Mouse (Mus musculus): ENCODE measurements around the gene Olfr1301. TPM values are rescaled to one million over a fixed set of nuclear protein-coding genes. Genes with fewer than 3 reads are reported as not detected.

The Olfr1301 gene
- not detected in 2 replicates for polyA plus RNA-seq (2015; fragmentation: Nextera tagmentation; extraction: Ambion mirVana)

- no peak for ATAC-seq
- no peaks in the 10 kb centered on the region for H3K4me1 ChIP-seq (replicated peaks)
- 83% methylated on average over 3 of the region's 3 CpGs for WGBS
- no peak within 1 kb of the TSS for H3K9ac ChIP-seq (replicated peaks)
- no peak within 1 kb of the TSS for H3K4me2 ChIP-seq (replicated peaks)
- no peaks in the 10 kb centered on the region for H3K27me3 ChIP-seq
- no peaks in the 10 kb centered on the region for H3K36me3 ChIP-seq
- no peak within 1 kb of the TSS for H3K4me3 ChIP-seq (replicated peaks)
- H3K27ac ChIP-seq: no peak within 1 kb of the TSS
- H3K9me3 ChIP-seq: no peaks in the 10 kb centered on the region
Measured at GRCm38 (mm10) chr2:111750706-111751105, at the start of gene Olfr1301. TSS of gene Olfr1301 (plus strand) at chr2:111751006.

- no peaks in the 10 kb centered on the region for H3K36me3 ChIP-seq
- no peaks in the 10 kb centered on the region for H3K27me3 ChIP-seq
- no peaks in the 10 kb centered on the region for H3K4me1 ChIP-seq (replicated peaks)
- no peak overlapping the region for H3K4me3 ChIP-seq (replicated peaks)
- H3K4me2 ChIP-seq (replicated peaks): no peak overlapping the region
- H3K9ac ChIP-seq (replicated peaks): no peak overlapping the region
- no peaks in the 10 kb centered on the region for H3K9me3 ChIP-seq
- no peak overlapping the region for H3K27ac ChIP-seq
- ATAC-seq: no peak
Measured at GRCm38 (mm10) chr2:111726739-111727138, 24.1 kb upstream of the Olfr1301 start.

- Histone ChIP-seq H3K27ac (no peak within 1 kb of the TSS), H3K4me3 (replicated peaks) (no peak within 1 kb of the TSS), H3K9ac (replicated peaks) (no peak within 1 kb of the TSS), H3K4me1 (replicated peaks) (no peaks in the 10 kb centered on the region), H3K36me3 (no peaks in the 10 kb centered on the region), H3K4me2 (replicated peaks) (no peak within 1 kb of the TSS), H3K27me3 (no peaks in the 10 kb centered on the region), H3K9me3 (no peaks in the 10 kb centered on the region)
- ATAC-seq: no peak
- 83% methylated on average over 2 of the region's 2 CpGs for WGBS
Measured at GRCm38 (mm10) chr2:111777129-111777528, 26.3 kb downstream of the Olfr1301 start, which contains the start of gene Olfr1302. TSS of gene Olfr1302 (plus strand) at chr2:111777429.

Other genes starting within 250 kb of the Olfr1301 start
- not detected in 2 replicates for gene Olfr1293-ps, start 225.8 kb upstream of the Olfr1301 start, polyA plus RNA-seq (2015; fragmentation: Nextera tagmentation; extraction: Ambion mirVana)
- not detected in 2 replicates for gene Olfr1294, start 210.7 kb upstream of the Olfr1301 start, polyA plus RNA-seq (2015; fragmentation: Nextera tagmentation; extraction: Ambion mirVana)
- gene Olfr1295, start 181.3 kb upstream of the Olfr1301 start, polyA plus RNA-seq (2015; fragmentation: Nextera tagmentation; extraction: Ambion mirVana): not detected in 2 replicates
- gene Olfr1297, start 124.5 kb upstream of the Olfr1301 start, polyA plus RNA-seq (2015; fragmentation: Nextera tagmentation; extraction: Ambion mirVana): not detected in 2 replicates
- gene Olfr1298, start 101.8 kb upstream of the Olfr1301 start, polyA plus RNA-seq (2015; fragmentation: Nextera tagmentation; extraction: Ambion mirVana): not detected in 2 replicates
- gene Olfr1299, start 89.6 kb upstream of the Olfr1301 start, polyA plus RNA-seq (2015; fragmentation: Nextera tagmentation; extraction: Ambion mirVana): not detected in 2 replicates
- not detected in 2 replicates for gene Olfr1302, start 26.4 kb downstream of the Olfr1301 start, polyA plus RNA-seq (2015; fragmentation: Nextera tagmentation; extraction: Ambion mirVana)
- gene Olfr1303, start 69.3 kb downstream of the Olfr1301 start, polyA plus RNA-seq (2015; fragmentation: Nextera tagmentation; extraction: Ambion mirVana): not detected in 2 replicates
- not detected in 2 replicates for gene Olfr1305, start 126.1 kb downstream of the Olfr1301 start, polyA plus RNA-seq (2015; fragmentation: Nextera tagmentation; extraction: Ambion mirVana)
- gene Olfr1306, start 165.3 kb downstream of the Olfr1301 start, polyA plus RNA-seq (2015; fragmentation: Nextera tagmentation; extraction: Ambion mirVana): not detected in 2 replicates
- gene Olfr1307, start 198.4 kb downstream of the Olfr1301 start, polyA plus RNA-seq (2015; fragmentation: Nextera tagmentation; extraction: Ambion mirVana): 0.01 TPM in 1 of 2 replicates, not detected in the other
- gene Olfr1308, start 213.9 kb downstream of the Olfr1301 start, polyA plus RNA-seq (2015; fragmentation: Nextera tagmentation; extraction: Ambion mirVana): not detected in 2 replicates
- not detected in 2 replicates for gene Olfr1309, start 239.3 kb downstream of the Olfr1301 start, polyA plus RNA-seq (2015; fragmentation: Nextera tagmentation; extraction: Ambion mirVana)